Mouse (Mus musculus) brain, embryonic 14.5 days (tissue): Measurements from ENCODE around the gene Abtb1.

Experiments used
- CTCF ChIP-seq: fragments of 200-500 bp; IDR thresholded peaks from 2 replicates; pipeline ENCODE4 v1.5.1; 2012; ENCODE audit warnings: inconsistent platforms, mild to moderate bottlenecking, moderate library complexity, borderline replicate concordance; ENCODE audit not compliant: insufficient read depth, insufficient read length; ENCODE audit errors: extremely low read depth
- POLR2A ChIP-seq: fragments of 200-500 bp; IDR thresholded peaks from 2 replicates; pipeline ENCODE4 v1.6.1; 2012; ENCODE audit warnings: mild to moderate bottlenecking, inconsistent platforms, borderline replicate concordance; ENCODE audit not compliant: poor library complexity, insufficient read depth, insufficient read length, severe bottlenecking; ENCODE audit errors: extremely low read depth

- TF ChIP-seq CTCF (no peak), POLR2A (no peak)
These were observed 38.7 kb downstream of the Abtb1 start for GRCm38 (mm10) chr6:88803051-88803450.
